Mouse (Mus musculus): ENCODE data around the gene Ssu2.

GRCm38 (mm10) chr6:112350452-112350851 lies 37.4 kb downstream of the Ssu2 start:
- TF ChIP-seq CTCF (IDR thresholded peaks at IDR 0.05; ENCODE audit: low read depth, low read length) (no peak), POLR2AphosphoS5 (IDR thresholded peaks at IDR 0.05; ENCODE audit: insufficient replicate concordance, low read depth, low read length) (no peak), GATA2 (IDR thresholded peaks at IDR 0.05; ENCODE audit: borderline replicate concordance, low read depth, low read length) (no peak), TAL1 (conservative IDR thresholded peaks at IDR 0.05; ENCODE audit: low read depth, low read length) (no peak), GATA1 (IDR thresholded peaks at IDR 0.05; ENCODE audit: borderline replicate concordance, low read length) (no peak)

All from G1E (cell line).